Mouse (Mus musculus): ENCODE measurements around the gene Acsf3.
A peak's percentile ranks its signal among the peaks of the same experiment; 100 is the strongest.

Gene Acsf3

GRCm38 (mm10) chr8:122811870-122812494, 36.7 kb downstream of the Acsf3 start:
- DNase-seq: no peak

- peak; percentile 48 to 53 for DNase-seq
Measured at GRCm38 (mm10) chr8:122812610-122813250, 37.4 kb downstream of the Acsf3 start.

- no peak for DNase-seq
Measured at GRCm38 (mm10) chr8:122814608-122815007, 39.3 kb downstream of the Acsf3 start.

- DNase-seq: no peak
Measured at GRCm38 (mm10) chr8:122816965-122817364, 41.7 kb downstream of the Acsf3 start.

- no peak for DNase-seq
Measured at GRCm38 (mm10) chr8:122817724-122818496, 42.6 kb downstream of the Acsf3 start.

GRCm38 (mm10) chr8:122819776-122820175, 44.5 kb downstream of the Acsf3 start:
- DNase-seq: no peak

GRCm38 (mm10) chr8:122824571-122824970, 49.3 kb downstream of the Acsf3 start:
- DNase-seq: no peak

GRCm38 (mm10) chr8:122824986-122825385, 49.7 kb downstream of the Acsf3 start:
- DNase-seq: no peak

- DNase-seq: no peak
Measured at GRCm38 (mm10) chr8:122825408-122825807, 50.1 kb downstream of the Acsf3 start.

- DNase-seq: no peak
Measured at GRCm38 (mm10) chr8:122829396-122829795, 54.1 kb downstream of the Acsf3 start.

GRCm38 (mm10) chr8:122830349-122831061, 55.2 kb downstream of the Acsf3 start:
- DNase-seq: peak; percentile 91 to 97

GRCm38 (mm10) chr8:122834416-122834815, 59.1 kb downstream of the Acsf3 start:
- DNase-seq: no peak

GRCm38 (mm10) chr8:122834971-122835370, 59.7 kb downstream of the Acsf3 start:
- peak; percentile 69 to 72 for DNase-seq

- no peak for DNase-seq
Measured at GRCm38 (mm10) chr8:122836199-122836598, 60.9 kb downstream of the Acsf3 start.

- no peak for DNase-seq
Measured at GRCm38 (mm10) chr8:122836696-122837095, 61.4 kb downstream of the Acsf3 start.

- no peak for DNase-seq
Measured at GRCm38 (mm10) chr8:122844161-122844560, 68.9 kb downstream of the Acsf3 start.

- DNase-seq: no peak
Measured at GRCm38 (mm10) chr8:122845662-122846061, 70.4 kb downstream of the Acsf3 start.

GRCm38 (mm10) chr8:122847829-122848561, 72.7 kb downstream of the Acsf3 start, which contains the start of gene Cdh15:
TSS of gene Cdh15 (plus strand) at chr8:122847966.
- DNase-seq: peak; percentile 30 to 55

- no peak for DNase-seq
Measured at GRCm38 (mm10) chr8:122849152-122849910, 74.0 kb downstream of the Acsf3 start.

- DNase-seq: no peak
Measured at GRCm38 (mm10) chr8:122850641-122851240, 75.5 kb downstream of the Acsf3 start.
